Mouse (Mus musculus) liver, embryonic 16.5 days (tissue): ENCODE measurements around the gene Myo5c. TPM values are rescaled to one million over a fixed set of nuclear protein-coding genes. Genes with fewer than 3 reads are reported as not detected.
A peak's percentile ranks its signal among the peaks of the same experiment; 100 is the strongest.

Experiments
- ATAC-seq: fragments of 200-750 bp; cut with Nextera tagmentation; 2 replicates; pipeline ENCODE4 v1.8.0; 2017; ENCODE audit warnings: low read depth, mild to moderate bottlenecking, moderate number of reproducible peaks, moderate library complexity
- H3K27ac ChIP-seq: fragments of 300-500 bp; sonication (generic); 2 replicates; pipeline ENCODE4 v1.5.1; 2014; ENCODE audit warnings: mild to moderate bottlenecking, low read length
- H3K27me3 ChIP-seq: fragments of 300-500 bp; sonication (generic); 2 replicates; pipeline ENCODE4 v1.6.1; 2014; ENCODE audit warnings: low read depth, low read length, mixed read lengths; ENCODE audit not compliant: control insufficient read depth, insufficient read depth
- H3K36me3 ChIP-seq: fragments of 300-500 bp; sonication (generic); 2 replicates; pipeline ENCODE4 v1.6.1; 2014; ENCODE audit warnings: mild to moderate bottlenecking; ENCODE audit not compliant: control insufficient read depth, insufficient read depth
- H3K4me1 ChIP-seq: fragments of 300-500 bp; sonication (generic); 2 replicates; pipeline ENCODE4 v1.6.1; 2014; ENCODE audit warnings: low read depth, low read length, mixed read lengths; ENCODE audit not compliant: control insufficient read depth
- H3K4me2 ChIP-seq: fragments of 300-500 bp; sonication (generic); 2 replicates; pipeline ENCODE4 v1.6.1; 2014; ENCODE audit warnings: low read depth, low read length, mixed read lengths
- H3K4me3 ChIP-seq: fragments of 300-500 bp; sonication (generic); 2 replicates; pipeline ENCODE4 v1.5.1; 2014; ENCODE audit warnings: low read depth, mild to moderate bottlenecking, low read length
- H3K9ac ChIP-seq: fragments of 300-500 bp; sonication (generic); 2 replicates; pipeline ENCODE4 v1.6.1; 2014; ENCODE audit warnings: low read depth, low read length
- H3K9me3 ChIP-seq: fragments of 300-500 bp; sonication (generic); replicated peaks from 2 replicates; pipeline ENCODE4 v1.6.1; 2016; ENCODE audit warnings: low read length; ENCODE audit not compliant: control insufficient read depth
- WGBS: fragments of 180-500 bp; shearing (Covaris S2); extraction: QIAGEN DNeasy Blood & Tissue Kit; methylation state at CpG from one replicate; pipeline ENCODE4 v1.1.7; 2014; ENCODE audit not compliant: insufficient replicate concordance; 5-methylcytosine and 5-hydroxymethylcytosine counted together
- polyA plus RNA-seq: library from polyadenylated mRNA; unstranded; fragments of >200 nt; fragmentation: Nextera tagmentation; extraction: Ambion mirVana; gene quantifications from 2 replicates; pipeline ENCODE4 v1.2.1, GENCODE M21; 2015

Gene Myo5c
- polyA plus RNA-seq, 1 experiment from 2014 or later: 1.1 TPM

DNA sequence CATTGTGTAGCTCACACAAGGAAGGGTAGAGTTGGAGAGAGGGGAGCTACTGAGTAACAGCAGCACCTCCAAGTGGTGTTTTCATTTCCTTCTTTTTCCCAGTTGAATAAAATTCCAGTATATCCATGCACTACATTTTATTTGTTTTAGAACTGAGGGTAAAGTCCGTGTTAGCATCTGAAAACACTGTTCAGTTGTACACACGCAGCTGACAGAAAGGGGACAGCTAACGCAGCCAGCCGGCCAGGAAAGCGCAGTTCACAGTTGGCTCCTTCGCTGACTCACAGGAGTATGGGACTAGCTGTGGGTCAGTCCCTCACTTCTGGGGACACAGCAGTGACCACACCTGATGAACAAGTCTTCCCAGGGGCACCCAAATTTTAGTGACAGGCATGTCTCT lies 35.3 kb downstream of the Myo5c start:
- Histone ChIP-seq H3K27ac (no peak overlapping the region), H3K4me3 (no peak overlapping the region), H3K4me2 (no peak overlapping the region), H3K9me3 (no peaks in the 10 kb centered on the region), H3K9ac (no peak overlapping the region), H3K27me3 (no peaks in the 10 kb centered on the region), H3K36me3 (no peaks in the 10 kb centered on the region), H3K4me1 (no peaks in the 10 kb centered on the region)
- peak; percentile 54 for ATAC-seq
- 68% methylated on average over 6 of the region's 6 CpGs for whole genome bisulfite sequencing

DNA sequence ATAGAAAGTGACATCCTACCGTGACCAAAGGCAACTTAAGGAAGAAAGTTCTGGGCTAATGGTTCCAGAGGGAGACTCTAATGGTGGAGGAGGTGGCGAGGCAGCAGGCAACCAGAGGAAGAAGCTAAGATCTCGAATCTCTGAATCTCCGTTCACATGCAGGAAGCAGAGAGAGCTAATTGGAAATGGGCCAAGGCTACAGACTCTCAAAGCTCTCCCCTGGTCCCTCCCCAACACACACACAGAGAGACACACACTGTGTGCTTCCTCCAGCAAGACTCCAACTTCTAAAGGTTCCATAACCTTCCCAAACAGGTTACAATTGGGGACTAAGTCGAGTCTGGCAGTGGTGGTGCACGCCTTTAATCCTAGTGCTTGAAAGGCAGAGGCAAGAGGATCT lies 38.6 kb downstream of the Myo5c start:
- H3K4me1 ChIP-seq: no peaks in the 10 kb centered on the region
- H3K9ac ChIP-seq: no peak overlapping the region
- no peaks in the 10 kb centered on the region for H3K9me3 ChIP-seq
- 47% methylated on average over 6 of the region's 6 CpGs for WGBS
- H3K27ac ChIP-seq: no peak overlapping the region
- no peak for ATAC-seq
- H3K4me2 ChIP-seq: no peak overlapping the region
- no peaks in the 10 kb centered on the region for H3K36me3 ChIP-seq
- H3K4me3 ChIP-seq: no peak overlapping the region
- no peaks in the 10 kb centered on the region for H3K27me3 ChIP-seq

DNA sequence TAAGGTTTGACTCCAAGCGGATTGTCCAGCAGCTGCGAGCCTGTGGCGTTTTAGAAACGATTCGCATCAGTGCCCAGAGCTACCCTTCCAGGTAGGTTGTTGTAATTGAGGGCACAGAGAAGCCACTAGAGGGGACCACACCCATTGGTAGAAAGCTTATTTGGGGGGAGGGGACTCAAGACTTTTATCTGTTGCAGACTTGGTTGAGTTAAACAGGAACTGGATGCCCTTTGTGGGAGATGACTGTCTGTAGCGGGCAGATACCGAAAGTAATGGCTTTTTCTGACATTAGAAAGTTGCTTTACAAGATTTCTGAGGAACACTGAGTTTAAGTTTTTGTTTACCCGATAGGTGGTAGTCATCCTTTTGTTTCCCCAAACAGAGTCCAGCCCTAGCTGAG lies 39.7 kb downstream of the Myo5c start:
- H3K9ac ChIP-seq: no peak overlapping the region
- H3K9me3 ChIP-seq: no peaks in the 10 kb centered on the region
- WGBS: 68% methylated on average over 8 of the region's 8 CpGs
- H3K4me3 ChIP-seq: no peak overlapping the region
- H3K36me3 ChIP-seq: no peaks in the 10 kb centered on the region
- H3K27ac ChIP-seq: no peak overlapping the region
- no peak overlapping the region for H3K4me2 ChIP-seq
- no peaks in the 10 kb centered on the region for H3K4me1 ChIP-seq
- H3K27me3 ChIP-seq: no peaks in the 10 kb centered on the region
- ATAC-seq: no peak

DNA sequence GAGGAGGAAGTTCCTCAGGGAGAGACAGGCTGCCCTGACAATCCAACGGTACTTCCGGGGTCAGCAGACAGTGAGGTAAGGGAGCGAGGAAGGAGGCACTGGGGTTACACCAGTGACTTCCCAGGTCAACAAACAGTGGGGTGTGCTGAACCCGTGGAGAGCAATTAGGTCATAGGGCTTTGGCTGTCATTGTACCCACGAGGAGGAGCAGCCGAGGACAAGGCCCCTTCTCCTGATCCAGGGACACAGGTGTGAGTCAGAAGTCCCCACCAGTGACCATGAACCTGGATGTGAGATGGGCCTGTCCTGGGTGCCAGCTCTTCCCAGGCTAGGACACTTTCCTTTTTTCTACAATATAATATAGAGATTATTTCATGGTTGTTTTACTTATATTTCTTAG lies 41.8 kb downstream of the Myo5c start:
- Histone ChIP-seq H3K36me3 (no peaks in the 10 kb centered on the region), H3K9me3 (no peaks in the 10 kb centered on the region), H3K9ac (no peak overlapping the region), H3K27ac (no peak overlapping the region), H3K4me1 (no peaks in the 10 kb centered on the region), H3K4me2 (no peak overlapping the region), H3K4me3 (no peak overlapping the region), H3K27me3 (no peaks in the 10 kb centered on the region)
- ATAC-seq: no peak
- 63% methylated on average over 6 of the region's 6 CpGs for WGBS

DNA sequence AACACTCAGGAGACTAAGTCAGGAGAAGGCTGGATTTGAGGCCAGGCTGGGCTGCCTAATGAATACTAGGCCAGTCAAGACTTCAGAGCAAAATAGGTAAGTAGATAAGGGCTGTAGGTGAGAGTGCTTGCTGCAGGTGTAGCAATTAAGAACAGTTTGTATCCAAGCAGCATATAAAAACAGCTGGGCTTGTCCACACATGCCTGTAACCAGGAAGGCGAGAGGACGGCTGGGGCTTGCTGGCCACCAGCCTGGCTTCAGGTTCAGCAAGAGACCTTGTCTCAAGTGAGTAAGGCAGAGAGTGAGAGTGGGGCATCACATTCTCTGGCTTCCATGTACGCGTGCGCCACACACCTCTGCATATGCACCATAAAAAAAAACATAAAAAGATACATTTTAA lies 42.7 kb downstream of the Myo5c start:
- 72% methylated on average over 5 of the region's 5 CpGs for WGBS
- no peak overlapping the region for H3K27ac ChIP-seq
- no peaks in the 10 kb centered on the region for H3K4me1 ChIP-seq

DNA sequence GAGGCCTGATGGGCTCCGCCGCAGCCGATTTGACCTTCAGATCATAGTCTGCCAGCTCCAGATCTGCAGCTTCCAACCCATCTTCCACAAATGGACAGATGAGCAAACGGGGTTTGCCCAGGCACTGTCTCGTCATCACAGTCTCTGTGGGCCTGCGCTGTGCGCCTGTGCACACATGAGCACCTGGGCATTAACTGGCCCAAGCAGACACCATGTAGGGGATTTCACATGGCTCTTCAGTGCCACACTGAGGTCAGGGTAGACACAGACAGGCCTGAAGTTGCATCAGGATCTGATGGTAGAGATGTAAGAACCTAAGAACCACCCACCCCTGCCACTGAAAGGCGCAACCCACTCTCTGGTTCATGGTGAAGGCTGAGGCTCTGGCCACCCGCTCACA lies 43.2 kb downstream of the Myo5c start:
- no peaks in the 10 kb centered on the region for H3K9me3 ChIP-seq
- 74% methylated on average over 9 of the region's 9 CpGs for WGBS

More for the DNA sequence above, 42.7 kb downstream of the Myo5c start:
- Histone ChIP-seq H3K36me3 (no peaks in the 10 kb centered on the region), H3K9me3 (no peaks in the 10 kb centered on the region), H3K27me3 (no peaks in the 10 kb centered on the region), H3K9ac (no peak overlapping the region), H3K4me3 (no peak overlapping the region), H3K4me2 (no peak overlapping the region)
- ATAC-seq: no peak

DNA sequence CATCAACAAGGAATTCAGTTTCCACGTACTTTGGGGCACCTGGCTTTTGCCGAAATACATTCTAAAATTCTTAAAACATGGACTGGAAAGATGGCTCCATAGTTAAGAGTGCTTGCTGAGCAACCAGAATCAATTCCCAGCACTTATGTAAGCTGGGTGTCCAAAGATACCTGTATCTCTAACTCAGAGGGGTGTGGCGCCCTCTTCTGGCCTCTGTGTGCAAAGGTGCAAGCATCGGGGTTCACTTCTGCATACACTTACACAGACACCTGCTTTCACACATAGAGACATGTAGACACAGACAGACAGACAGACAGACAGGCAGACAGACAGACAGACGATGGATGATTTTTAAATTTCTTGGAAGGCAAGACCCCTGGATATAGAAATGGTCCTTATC lies 49.0 kb downstream of the Myo5c start:
- no peak overlapping the region for H3K4me3 ChIP-seq
- no peaks in the 10 kb centered on the region for H3K9me3 ChIP-seq
- no peaks in the 10 kb centered on the region for H3K36me3 ChIP-seq
- H3K4me2 ChIP-seq: no peak overlapping the region
- no peaks in the 10 kb centered on the region for H3K4me1 ChIP-seq
- no peaks in the 10 kb centered on the region for H3K27me3 ChIP-seq
- ATAC-seq: no peak
- no peak overlapping the region for H3K27ac ChIP-seq
- 39% methylated on average over 5 of the region's 5 CpGs for WGBS
- no peak overlapping the region for H3K9ac ChIP-seq

More for the DNA sequence above, 43.2 kb downstream of the Myo5c start:
- Histone ChIP-seq H3K4me2 (no peak overlapping the region), H3K27me3 (no peaks in the 10 kb centered on the region), H3K27ac (no peak overlapping the region), H3K4me3 (no peak overlapping the region), H3K36me3 (no peaks in the 10 kb centered on the region), H3K4me1 (no peaks in the 10 kb centered on the region), H3K9ac (no peak overlapping the region)
- no peak for ATAC-seq

DNA sequence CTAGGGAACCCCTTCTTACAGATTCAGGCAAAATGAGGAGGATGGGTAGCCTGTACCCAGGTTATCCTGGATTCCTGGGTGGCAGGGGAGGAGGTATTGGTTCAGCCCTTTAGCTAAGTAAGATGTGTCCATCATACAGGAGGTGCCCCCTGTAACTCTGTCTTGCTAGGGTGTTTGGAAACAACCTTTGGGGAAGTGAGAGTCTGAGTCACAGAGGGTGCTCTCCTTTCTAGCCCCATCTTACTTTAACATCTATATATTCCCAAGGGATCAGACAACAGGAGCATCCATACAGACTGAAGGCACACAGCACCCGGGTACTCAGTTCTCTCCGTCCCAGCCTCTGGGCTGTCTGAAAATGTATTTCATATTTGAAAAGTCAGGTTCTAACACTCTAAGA lies 50.4 kb downstream of the Myo5c start:
- ATAC-seq: no peak
- Histone ChIP-seq H3K27me3 (no peaks in the 10 kb centered on the region), H3K4me2 (no peak overlapping the region), H3K9me3 (no peaks in the 10 kb centered on the region), H3K9ac (no peak overlapping the region), H3K4me3 (no peak overlapping the region), H3K36me3 (no peaks in the 10 kb centered on the region), H3K4me1 (no peaks in the 10 kb centered on the region), H3K27ac (no peak overlapping the region)
- 57% methylated on average over 2 of the region's 2 CpGs for WGBS

DNA sequence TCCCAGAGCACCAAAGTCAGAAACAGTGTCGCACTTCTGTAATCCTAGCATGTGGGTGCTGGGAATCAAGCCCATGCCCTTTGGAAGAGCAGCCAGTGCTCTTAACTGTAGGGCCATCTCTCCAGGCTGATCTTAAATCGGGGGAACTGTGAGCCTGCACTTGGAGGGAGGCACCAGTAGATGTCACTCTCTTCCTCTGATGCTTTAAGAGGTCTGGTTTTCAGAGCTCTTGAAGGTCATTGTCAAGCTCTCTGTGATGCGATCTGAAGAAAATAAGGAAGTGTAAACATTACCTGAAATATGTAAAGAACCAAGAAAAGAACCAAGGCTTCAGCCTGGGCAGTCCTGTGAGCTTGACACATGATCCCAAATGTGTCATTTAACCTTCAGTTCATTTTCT lies 51.0 kb downstream of the Myo5c start:
- no peaks in the 10 kb centered on the region for H3K9me3 ChIP-seq
- 9% methylated on average over 3 of the region's 3 CpGs for WGBS
- no peaks in the 10 kb centered on the region for H3K27me3 ChIP-seq
- no peaks in the 10 kb centered on the region for H3K36me3 ChIP-seq
- no peak overlapping the region for H3K27ac ChIP-seq
- no peak for ATAC-seq
- H3K4me2 ChIP-seq: no peak overlapping the region
- H3K4me1 ChIP-seq: no peaks in the 10 kb centered on the region
- H3K9ac ChIP-seq: no peak overlapping the region
- H3K4me3 ChIP-seq: no peak overlapping the region

DNA sequence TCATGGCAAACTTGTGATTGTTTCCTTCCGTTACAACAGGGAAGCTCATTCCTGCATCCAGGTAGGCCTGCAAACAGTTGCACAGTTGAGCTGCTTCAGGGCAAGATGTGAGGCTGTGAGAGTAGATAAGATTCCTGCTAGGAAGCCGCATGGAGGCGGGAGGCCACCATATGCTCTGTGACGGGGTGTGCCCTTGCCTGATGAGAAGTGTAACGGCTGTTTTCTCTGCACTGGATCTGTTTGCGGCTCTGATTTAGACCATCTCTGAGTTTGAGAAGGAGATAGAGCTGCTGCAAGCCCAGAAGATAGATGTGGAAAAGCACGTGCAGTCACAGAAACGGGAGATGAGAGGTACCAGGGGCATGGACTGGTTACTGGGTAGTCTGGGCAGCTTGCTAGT lies 51.8 kb downstream of the Myo5c start:
- Histone ChIP-seq H3K27ac (no peak overlapping the region), H3K36me3 (no peaks in the 10 kb centered on the region), H3K9ac (no peak overlapping the region), H3K4me3 (no peak overlapping the region), H3K4me1 (no peaks in the 10 kb centered on the region), H3K9me3 (no peaks in the 10 kb centered on the region), H3K4me2 (no peak overlapping the region), H3K27me3 (no peaks in the 10 kb centered on the region)
- no peak for ATAC-seq
- 48% methylated on average over 8 of the region's 8 CpGs for WGBS
